Mouse (Mus musculus) ES-Bruce4 (cell line): ENCODE measurements at regions not wholly inside any gene's neighbourhood (a gene's known extent, or its start where the extent isn't known, plus 50 kb on each side); places are given as distances from the start of the nearest gene placed in this dataset.
A peak's percentile ranks its signal among the peaks of the same experiment; 100 is the strongest.

Source experiments
- H3K27ac ChIP-seq: 2 replicates; pipeline ENCODE4 v1.5.1; 2012; ENCODE audit warnings: low read length, inconsistent platforms; ENCODE audit not compliant: insufficient read depth
- H3K27me3 ChIP-seq: 2 replicates; pipeline ENCODE4 v1.6.1; 2012; ENCODE audit warnings: mild to moderate bottlenecking, low read length, inconsistent platforms; ENCODE audit not compliant: control insufficient read depth, poor library complexity, insufficient read depth, severe bottlenecking
- H3K36me3 ChIP-seq: 2 replicates; pipeline ENCODE4 v1.6.1; 2012; ENCODE audit warnings: inconsistent platforms, mild to moderate bottlenecking, low read length, moderate library complexity; ENCODE audit not compliant: control insufficient read depth, poor library complexity, insufficient read depth, severe bottlenecking
- H3K4me1 ChIP-seq: one replicate; pipeline ENCODE4 v1.8.1; 2011; ENCODE audit warnings: low read length; ENCODE audit not compliant: control insufficient read depth, insufficient read depth
- H3K4me3 ChIP-seq: 2 replicates; pipeline ENCODE4 v1.5.1; 2011; ENCODE audit warnings: low read depth, mild to moderate bottlenecking, low read length
- H3K9ac ChIP-seq: 2 replicates; pipeline ENCODE4 v1.6.1; 2012; ENCODE audit warnings: low read depth, mild to moderate bottlenecking, inconsistent platforms; ENCODE audit not compliant: poor library complexity, severe bottlenecking
- H3K9me3 ChIP-seq: replicated peaks from 2 replicates; pipeline ENCODE4 v1.6.1; 2012; ENCODE audit warnings: mild to moderate bottlenecking, low read length, inconsistent platforms; ENCODE audit not compliant: control insufficient read depth, poor library complexity, insufficient read depth, severe bottlenecking
- CTCF ChIP-seq: IDR thresholded peaks from one replicate; pipeline ENCODE4 v1.8.1; 2011; ENCODE audit warnings: low read depth, low read length
- EP300 ChIP-seq: IDR thresholded peaks from 2 replicates; pipeline ENCODE4 v1.6.1; 2011; ENCODE audit warnings: low read depth, low read length; ENCODE audit not compliant: insufficient read depth
- POLR2A ChIP-seq: IDR thresholded peaks from one replicate; pipeline ENCODE4 v1.8.1; 2011; ENCODE audit warnings: low read length; ENCODE audit not compliant: insufficient read depth

- no peak overlapping the region for H3K27ac ChIP-seq
- H3K9me3 ChIP-seq: no peaks in the 10 kb centered on the region
- no peaks in the 10 kb centered on the region for H3K36me3 ChIP-seq
- H3K4me1 ChIP-seq: no peaks in the 10 kb centered on the region
- no peak for TF ChIP-seq POLR2A
- no peak for TF ChIP-seq CTCF
- TF ChIP-seq EP300: no peak
- no peak overlapping the region for H3K9ac ChIP-seq
- no peak overlapping the region for H3K4me3 ChIP-seq
- no peaks in the 10 kb centered on the region for H3K27me3 ChIP-seq
Observed at GRCm38 (mm10) chr1:6997611-6998010, 2189.9 kb downstream of the Gm37988 start.

DNA sequence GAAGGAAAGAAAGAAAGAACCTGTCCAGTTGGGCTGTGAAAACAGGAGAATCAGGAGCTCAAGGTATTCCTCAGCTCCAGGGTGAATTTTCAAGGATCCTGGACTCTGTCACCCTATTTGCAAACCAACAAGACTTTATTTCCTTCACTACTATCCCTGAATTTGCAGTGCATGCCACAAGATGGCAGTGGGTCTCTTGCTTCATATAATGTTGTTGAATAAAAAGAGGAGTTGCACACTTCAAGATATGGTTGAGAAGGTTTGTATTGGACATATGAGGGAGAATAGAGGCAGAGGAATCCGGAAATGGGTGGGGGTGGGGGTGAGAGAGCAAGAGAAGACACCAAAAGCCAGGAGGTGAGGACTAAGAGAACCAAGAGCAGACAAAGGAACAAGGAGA is 2202.5 kb downstream of the Gm37988 start:
- Histone ChIP-seq H3K4me1 (no peaks in the 10 kb centered on the region), H3K27ac (peak overlapping the region; percentile 4; the same call in 1 of the 2 replicates), H3K27me3 (no peaks in the 10 kb centered on the region), H3K9me3 (no peaks in the 10 kb centered on the region), H3K4me3 (no peak overlapping the region), H3K9ac (no peak overlapping the region), H3K36me3 (no peaks in the 10 kb centered on the region)
- TF ChIP-seq EP300: no peak
- no peak for TF ChIP-seq POLR2A
- no peak for TF ChIP-seq CTCF
